Mouse (Mus musculus) erythroblast, embryonic 14.5 days (primary cell): ENCODE results near the gene Chd2.

Source experiments
- GATA1 ChIP-seq: IDR thresholded peaks from 2 replicates; pipeline ENCODE4 v1.6.1; 2012; ENCODE audit warnings: low read length, inconsistent platforms, mixed read lengths
- TAL1 ChIP-seq: IDR thresholded peaks from 3 replicates; pipeline ENCODE4 v1.6.1; 2012; ENCODE audit warnings: low read length, inconsistent platforms, mixed read lengths

DNA sequence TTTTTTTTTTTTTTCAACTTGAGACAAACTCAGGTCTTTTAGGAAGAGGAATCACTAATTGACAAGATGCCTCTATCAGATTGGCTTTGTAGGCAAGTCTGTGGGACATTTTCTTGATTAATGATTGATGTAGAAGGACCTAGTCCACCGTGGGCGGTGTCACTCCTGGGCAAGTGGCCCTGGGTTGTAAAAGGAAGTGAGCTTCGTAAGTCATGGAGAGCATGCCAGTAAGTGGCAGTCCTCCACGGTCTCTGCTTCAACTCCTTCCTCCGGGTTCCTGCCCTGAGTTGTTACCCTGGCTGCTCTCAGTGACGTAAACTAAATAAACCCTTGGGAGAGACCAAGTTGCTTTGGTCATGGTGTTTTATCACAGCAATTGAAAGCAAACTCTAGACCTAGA is 22.5 kb upstream of the Chd2 start:
- no peak for TF ChIP-seq GATA1
- TF ChIP-seq TAL1, result no peak
